23 mouse cellular contexts compared by ENCODE assay signal in genomic region chr4:118257416-118257815, GRCm38 (mm10). TPM values are rescaled to one million over a fixed set of nuclear protein-coding genes. Genes with fewer than 3 reads are reported as not detected.
DNase-seq lines count a peak whose midpoint lies in the region; ATAC-seq lines count a peak whose summit lies in the region.
"Had no signal": no experiment of that assay in that cellular context is flagged by ENCODE, and none has a peak within 500 bp of the region (broad histone marks: within the 10 kb centered on the region; RNA-seq: fewer than 3 reads in every experiment).

No protein-coding gene starts in this region.

- H3K9me3 ChIP-seq in forebrain, embryonic 12.5 days = no peaks in the 10 kb centered on the region
- H3K9me3 ChIP-seq in forebrain, embryonic 10.5 days = no peaks in the 10 kb centered on the region
- H3K9me3 ChIP-seq in hindbrain, embryonic 12.5 days (replicated peaks) = no peaks in the 10 kb centered on the region
- no peaks in the 10 kb centered on the region for H3K9me3 ChIP-seq in hindbrain, embryonic 16.5 days (ENCODE audit: control insufficient read depth, low read length)
- no peaks in the 10 kb centered on the region for H3K9me3 ChIP-seq in neural tube, embryonic 13.5 days
- H3K9me3 ChIP-seq: embryonic facial prominence, embryonic 15.5 days; heart, embryonic 10.5 days; limb, embryonic 12.5 days; liver, embryonic 12.5 days; megakaryocyte, embryonic 14.5 days had no signal

- no peak overlapping the region for H3K4me3 ChIP-seq in forebrain, embryonic 12.5 days (replicated peaks)
- no peak overlapping the region for H3K4me3 ChIP-seq in forebrain, embryonic 10.5 days
- H3K4me3 ChIP-seq in hindbrain, embryonic 12.5 days = no peak overlapping the region
- no peak overlapping the region for H3K4me3 ChIP-seq in hindbrain, embryonic 16.5 days (ENCODE audit: low read length)
- H3K4me3 ChIP-seq in neural tube, embryonic 13.5 days = no peak overlapping the region
- H3K4me3 ChIP-seq: embryonic facial prominence, embryonic 15.5 days; heart, embryonic 10.5 days; limb, embryonic 12.5 days; liver, embryonic 12.5 days; megakaryocyte, embryonic 14.5 days; myocyte had no signal

- ATAC-seq in forebrain, embryonic 12.5 days (ENCODE audit: low FRiP score) = no peak
- no peak for ATAC-seq in hindbrain, embryonic 12.5 days (ENCODE audit: low FRiP score)
- ATAC-seq in hindbrain, embryonic 16.5 days = no peak
- no peak for ATAC-seq in neural tube, embryonic 13.5 days (ENCODE audit: low read depth)
- ATAC-seq: intestine, embryonic 16.5 days; liver, embryonic 12.5 days had no signal

- no peak for DNase-seq in forebrain, embryonic 10.5 days (ENCODE audit: extremely low spot score, low spot score)
- DNase-seq in neural tube, embryonic 10.5 days (ENCODE audit: extremely low spot score, low spot score) = no peak
- DNase-seq in thymus, postnatal 4 days = peak; percentile 69
- no peak for DNase-seq in gastrocnemius, postnatal 25 days
- DNase-seq: adrenal gland, postnatal 25 days; cerebellum, adult 11-12 months; cerebellum, postnatal 25 days; embryo, embryonic 11 days; heart, postnatal 14 days; lung, adult 2 months; retina, postnatal 1 day; right cerebral cortex, postnatal 4 days had no signal

- no peak overlapping the region for H3K4me2 ChIP-seq in forebrain, embryonic 12.5 days
- no peak overlapping the region for H3K4me2 ChIP-seq in hindbrain, embryonic 12.5 days (replicated peaks)
- no peak overlapping the region for H3K4me2 ChIP-seq in hindbrain, embryonic 16.5 days (ENCODE audit: low read length)
- H3K4me2 ChIP-seq in neural tube, embryonic 13.5 days = no peak overlapping the region
- H3K4me2 ChIP-seq: embryonic facial prominence, embryonic 15.5 days; limb, embryonic 12.5 days; liver, embryonic 12.5 days had no signal

- H3K36me3 ChIP-seq in forebrain, embryonic 12.5 days (replicated peaks) = peaks cover 46% of the 10 kb centered on the region
- peaks cover 81% of the 10 kb centered on the region for H3K36me3 ChIP-seq in forebrain, embryonic 10.5 days (replicated peaks)
- peaks cover 42% of the 10 kb centered on the region for H3K36me3 ChIP-seq in hindbrain, embryonic 12.5 days
- H3K36me3 ChIP-seq in hindbrain, embryonic 16.5 days (ENCODE audit: control insufficient read depth, insufficient read depth, low read length) = peaks cover 16% of the 10 kb centered on the region
- peaks cover 43% of the 10 kb centered on the region for H3K36me3 ChIP-seq in neural tube, embryonic 13.5 days

- 89% methylated on average over 10 of the region's 10 CpGs for WGBS in forebrain, embryonic 12.5 days
- 92% methylated on average over 10 of the region's 10 CpGs for WGBS in forebrain, embryonic 10.5 days
- 83% methylated on average over 10 of the region's 10 CpGs for WGBS in hindbrain, embryonic 12.5 days
- 88% methylated on average over 10 of the region's 10 CpGs for WGBS in hindbrain, embryonic 16.5 days
- WGBS in neural tube, embryonic 13.5 days = 83% methylated on average over 10 of the region's 10 CpGs

- H3K4me1 ChIP-seq in forebrain, embryonic 12.5 days = peaks cover 44% of the 10 kb centered on the region
- peaks cover 46% of the 10 kb centered on the region for H3K4me1 ChIP-seq in forebrain, embryonic 10.5 days
- H3K4me1 ChIP-seq in hindbrain, embryonic 12.5 days = peaks cover 51% of the 10 kb centered on the region
- H3K4me1 ChIP-seq in hindbrain, embryonic 16.5 days (ENCODE audit: control insufficient read depth, insufficient read depth, low read depth, low read length) = peaks cover 33% of the 10 kb centered on the region
- H3K4me1 ChIP-seq in neural tube, embryonic 13.5 days (replicated peaks) = peaks cover 70% of the 10 kb centered on the region

- H3K27me3 ChIP-seq in forebrain, embryonic 12.5 days = no peaks in the 10 kb centered on the region
- H3K27me3 ChIP-seq in forebrain, embryonic 10.5 days (ENCODE audit: poor library complexity, severe bottlenecking) = no peaks in the 10 kb centered on the region
- no peaks in the 10 kb centered on the region; the same call in 1 of the 2 replicates for H3K27me3 ChIP-seq in hindbrain, embryonic 12.5 days
- no peaks in the 10 kb centered on the region for H3K27me3 ChIP-seq in hindbrain, embryonic 16.5 days (replicated peaks; ENCODE audit: control insufficient read depth, insufficient read depth, low read length)
- no peaks in the 10 kb centered on the region for H3K27me3 ChIP-seq in neural tube, embryonic 13.5 days
- H3K27me3 ChIP-seq: embryonic facial prominence, embryonic 15.5 days; limb, embryonic 12.5 days had no signal

- H3K27ac ChIP-seq in forebrain, embryonic 12.5 days = peak overlapping the region; percentile 59; the same call in 1 of the 2 replicates
- no peak overlapping the region for H3K27ac ChIP-seq in forebrain, embryonic 10.5 days
- peak overlapping the region; percentile 64; the same call in 1 of the 2 replicates for H3K27ac ChIP-seq in hindbrain, embryonic 12.5 days
- H3K27ac ChIP-seq in hindbrain, embryonic 16.5 days (ENCODE audit: low read depth, low read length) = no peak overlapping the region
- H3K27ac ChIP-seq in neural tube, embryonic 13.5 days (replicated peaks) = peak overlapping the region; percentile 75
- H3K27ac ChIP-seq: embryonic facial prominence, embryonic 15.5 days; heart, embryonic 10.5 days; limb, embryonic 12.5 days; liver, embryonic 12.5 days had no signal

- H3K9ac ChIP-seq in forebrain, embryonic 12.5 days = no peak overlapping the region
- no peak overlapping the region for H3K9ac ChIP-seq in hindbrain, embryonic 12.5 days
- no peak overlapping the region for H3K9ac ChIP-seq in hindbrain, embryonic 16.5 days (ENCODE audit: low read depth, low read length)
- H3K9ac ChIP-seq in neural tube, embryonic 13.5 days = no peak overlapping the region; the same call in 1 of the 2 replicates
- H3K9ac ChIP-seq: embryonic facial prominence, embryonic 15.5 days; limb, embryonic 12.5 days; liver, embryonic 12.5 days had no signal

RNA-seq across cellular contexts. Expression of gene Ptprf, which starts 33.8 kb away (rescaled TPM):
- 118 and 122 TPM in 2 replicates for polyA plus RNA-seq in forebrain, embryonic 12.5 days (2016; fragmentation: Nextera tagmentation; extraction: Ambion mirVana)
- 99.7 and 102 TPM in 2 replicates for polyA plus RNA-seq in forebrain, embryonic 10.5 days (2016; fragmentation: Nextera tagmentation; extraction: Ambion mirVana)
- 131 and 137 TPM in 2 replicates for polyA plus RNA-seq in hindbrain, embryonic 12.5 days (2016; fragmentation: Nextera tagmentation; extraction: Ambion mirVana)
- 71.7 and 88.1 TPM in 2 replicates for polyA plus RNA-seq in hindbrain, embryonic 16.5 days (2015; fragmentation: Nextera tagmentation; extraction: Ambion mirVana)
- polyA plus RNA-seq in neural tube, embryonic 13.5 days (2015; fragmentation: Nextera tagmentation; extraction: Ambion mirVana) = 81.1 and 82.2 TPM in 2 replicates
- total RNA-seq in gastrocnemius, postnatal 25 days (2021) = 1 to 10 TPM; 3.7 to 4.8 TPM

Comparison
In these comparisons a context has a peak if more than half of its experiments do, and no peak if none do; other contexts are left out.
1. H3K27ac ChIP-seq: peak in forebrain, embryonic 12.5 days (single experiment), hindbrain, embryonic 12.5 days (single experiment) and neural tube, embryonic 13.5 days (single experiment); none in forebrain, embryonic 10.5 days (single experiment) and hindbrain, embryonic 16.5 days (single experiment).